Mouse (Mus musculus) heart, postnatal 4 days (tissue): ENCODE results near the gene Cmss1. TPM values are rescaled to one million over a fixed set of nuclear protein-coding genes. Genes with fewer than 3 reads are reported as not detected.

Experiments used
- DNase-seq: peaks from one replicate; pipeline ENCODE4 v3.0.0; 2021
- total RNA-seq, 2 experiments: library from RNA; stranded (reverse); gene quantifications; 2 replicates each; pipeline ENCODE4 v1.2.3; 2021

Cmss1 gene
- 10 to 100 TPM; 33.9 to 39.6 TPM for total RNA-seq

DNA sequence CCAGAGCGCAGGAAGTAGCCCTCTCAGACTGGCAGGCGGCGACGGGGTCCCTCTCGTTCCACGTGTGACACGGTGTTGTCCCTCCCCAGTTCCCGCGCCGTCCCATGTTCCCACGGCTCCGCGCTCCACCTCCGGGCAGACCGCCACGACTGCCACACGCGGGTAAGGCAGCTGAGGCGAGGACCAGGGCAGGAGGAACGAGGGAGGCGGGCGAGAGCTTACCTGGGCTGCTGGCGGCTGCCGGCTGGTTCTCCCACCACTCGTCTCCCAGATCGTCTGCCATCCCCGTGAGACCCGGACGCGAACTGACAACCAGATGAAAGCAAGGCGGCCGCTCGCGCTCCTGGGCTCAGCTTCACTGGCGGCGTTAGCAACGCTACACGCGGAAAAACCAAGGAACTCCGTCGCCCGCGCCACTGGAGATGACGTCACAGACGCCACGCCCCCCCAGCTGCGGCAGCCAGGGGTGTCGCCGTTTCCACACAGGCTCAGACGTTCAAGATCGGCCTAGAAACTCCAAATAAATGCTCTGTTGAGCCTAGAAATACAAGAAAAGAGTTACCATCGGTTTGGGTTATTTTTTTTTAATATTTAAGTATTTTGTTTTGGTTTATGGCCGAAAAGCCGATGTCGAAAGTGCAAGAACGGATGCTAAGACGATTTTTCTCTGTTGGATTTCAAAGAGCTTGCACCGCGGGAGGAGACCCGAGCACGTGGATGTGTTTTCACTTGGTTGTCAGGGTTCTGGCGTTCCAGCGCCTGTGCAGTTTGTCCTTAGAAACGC lies at the start of gene Cmss1:
Cmss1 (minus strand) TSS at position 421 of the 784 bp plus-strand sequence.
- peak; percentile 89 for DNase-seq

GRCm38 (mm10) chr16:57649888-57650287 lies 43.2 kb upstream of the Cmss1 start:
- no peak for DNase-seq

DNA sequence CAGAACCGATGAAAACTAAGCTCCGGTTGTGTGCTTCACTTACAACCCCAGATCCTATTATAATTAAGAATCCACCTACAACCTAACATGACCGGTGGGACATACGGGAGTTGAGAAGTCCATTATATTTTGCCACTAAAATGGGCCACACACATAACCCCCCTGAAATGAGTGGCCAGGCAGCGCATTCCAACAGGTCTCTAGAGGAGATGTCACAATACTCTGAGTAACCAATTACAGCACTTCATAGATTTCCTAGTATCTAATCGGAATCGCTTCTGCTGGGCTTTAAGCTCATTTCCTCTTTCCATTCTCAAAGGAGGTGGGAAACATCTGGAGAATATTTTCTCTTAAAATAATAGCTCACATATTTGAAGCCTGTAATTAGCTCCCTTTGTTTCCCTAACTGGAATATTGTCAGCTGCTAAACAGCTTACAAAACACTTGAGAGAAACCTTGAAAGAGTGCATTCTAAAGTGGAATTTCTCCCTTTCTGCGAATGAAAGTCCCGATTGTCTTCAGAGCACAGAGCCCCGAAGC lies 34.8 kb upstream of the Cmss1 start:
- no peak for DNase-seq

DNA sequence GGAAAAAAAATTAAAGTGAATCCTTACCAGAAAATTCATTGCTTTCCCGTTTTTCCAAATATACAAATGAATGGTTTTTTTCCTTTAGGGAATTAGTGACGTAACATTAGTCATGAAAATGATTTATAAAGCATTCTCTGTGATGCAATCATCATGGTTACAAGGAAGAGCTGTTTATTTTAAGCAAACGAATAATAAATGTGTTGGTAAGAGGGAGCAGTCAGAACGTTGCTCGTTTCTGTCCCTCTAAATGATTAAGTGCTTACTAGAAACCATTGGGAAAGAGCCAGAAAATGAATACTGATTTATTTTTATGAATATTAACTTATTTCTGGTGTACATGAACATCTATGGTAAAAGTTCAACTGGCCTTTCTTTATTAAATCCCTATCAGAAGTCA lies 28.1 kb upstream of the Cmss1 start:
- no peak for DNase-seq

GRCm38 (mm10) chr16:57634191-57634590 lies 27.5 kb upstream of the Cmss1 start:
- DNase-seq, result peak; percentile 85

DNA sequence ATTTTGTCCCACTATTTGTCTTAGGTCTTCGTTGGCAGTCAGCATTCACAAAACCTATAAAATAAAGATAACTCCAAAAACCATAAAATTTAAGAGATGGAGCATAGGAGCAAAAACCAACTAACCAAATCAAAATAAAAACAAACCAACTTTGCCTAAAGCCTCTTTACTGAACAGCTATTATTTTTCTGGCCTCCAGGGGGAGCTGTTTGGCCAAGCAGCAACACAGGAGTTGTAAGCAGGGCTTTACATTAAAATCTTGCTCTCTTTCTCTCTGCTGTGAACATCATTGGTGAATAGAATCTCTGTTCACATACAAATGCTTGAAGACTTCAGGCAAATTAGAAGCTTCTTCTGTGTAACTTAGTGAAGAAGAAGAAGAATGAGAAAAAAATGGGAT lies 5.1 kb upstream of the Cmss1 start:
- DNase-seq, result peak; percentile 49

DNA sequence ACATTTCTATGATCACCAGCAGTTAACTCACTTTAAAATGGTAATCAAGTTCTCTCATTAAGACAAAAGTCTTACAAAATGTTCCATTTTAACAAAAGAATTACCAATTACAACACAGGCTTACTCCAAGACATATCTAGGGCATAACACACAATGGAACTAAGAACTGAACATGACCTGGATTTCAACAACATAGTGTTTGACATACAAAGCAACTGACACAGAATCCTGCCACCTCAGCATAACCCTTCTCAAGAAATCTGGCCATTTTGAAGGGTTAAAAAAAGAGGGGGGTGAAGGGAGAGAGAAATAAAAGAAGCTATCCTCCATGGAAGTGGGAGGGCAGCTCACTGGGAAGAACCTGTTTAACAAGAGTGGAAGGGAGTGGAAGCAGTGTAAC lies 5.6 kb downstream of the Cmss1 start:
- no peak for DNase-seq

DNA sequence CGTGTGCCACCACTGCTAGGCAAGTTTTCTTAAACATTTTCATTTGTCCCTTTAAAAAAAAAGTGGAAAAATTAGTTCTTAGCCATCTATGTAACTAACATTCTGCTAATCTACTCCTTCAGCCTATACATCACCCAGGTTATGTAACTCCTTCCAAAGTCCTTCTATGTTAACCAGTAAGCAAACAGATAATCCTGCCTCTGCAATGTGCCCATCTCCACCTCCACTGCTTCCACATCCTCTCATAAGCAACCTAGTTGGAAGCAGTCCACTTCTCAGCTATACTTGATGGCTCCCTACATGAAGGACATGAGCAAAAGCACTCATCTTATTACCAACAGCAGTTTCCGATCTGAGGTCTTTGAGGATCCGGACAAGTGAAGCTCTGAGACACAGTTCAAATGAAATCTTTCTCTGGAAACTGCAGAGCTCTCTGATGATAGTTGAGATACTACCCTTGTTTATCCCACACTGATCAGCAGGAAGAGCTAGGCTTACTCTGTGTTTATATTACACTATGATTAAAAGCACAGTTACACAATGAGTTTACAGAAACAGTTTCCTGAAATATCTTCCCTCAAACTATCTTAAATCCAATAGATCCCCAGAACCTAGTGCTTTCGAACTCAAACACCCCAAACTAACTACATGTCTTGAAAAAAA lies 9.2 kb downstream of the Cmss1 start:
- DNase-seq, result no peak

GRCm38 (mm10) chr16:57593422-57594157 lies 13.1 kb downstream of the Cmss1 start:
- DNase-seq, result peak; percentile 42

DNA sequence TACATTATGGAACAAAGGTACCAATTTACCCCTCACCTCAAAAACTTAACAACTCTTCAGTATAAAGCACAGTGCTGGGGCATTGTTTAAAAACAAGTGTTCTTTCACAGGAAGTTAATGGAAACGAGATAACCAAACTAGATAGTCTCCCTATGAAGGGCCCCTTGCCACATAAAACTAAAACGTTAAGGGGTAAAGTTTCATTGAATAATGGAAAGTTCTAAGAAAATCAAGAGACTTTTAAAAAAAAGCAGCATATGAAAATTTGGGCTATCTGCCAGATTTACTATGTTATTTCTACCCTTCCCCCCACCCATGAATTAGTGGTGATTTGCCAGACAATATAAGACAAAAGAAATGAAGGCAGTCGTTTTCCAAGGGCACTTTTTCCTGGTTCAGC lies 21.5 kb downstream of the Cmss1 start:
- no peak for DNase-seq

- peak; percentile 32 for DNase-seq
Observed at GRCm38 (mm10) chr16:57582008-57582407, 24.7 kb downstream of the Cmss1 start.

DNA sequence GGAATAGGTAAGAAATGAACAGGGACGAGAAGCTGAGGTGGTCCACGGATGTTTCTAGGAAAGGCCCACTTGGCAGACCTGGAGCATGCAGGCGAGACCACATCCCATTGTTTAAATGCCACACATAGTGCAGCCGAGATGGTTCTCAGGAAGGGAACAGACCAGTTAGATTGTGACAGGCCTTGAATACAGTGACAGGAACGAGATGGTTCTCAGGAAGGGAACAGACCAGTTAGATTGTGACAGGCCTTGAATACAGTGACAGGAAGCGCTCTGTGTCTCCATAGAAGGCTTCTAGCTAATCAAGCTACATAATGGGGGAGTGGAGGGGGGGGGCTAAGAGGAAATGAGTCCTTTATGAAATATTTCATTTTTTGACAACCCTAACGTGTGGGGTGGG lies 26.6 kb downstream of the Cmss1 start:
- no peak for DNase-seq

GRCm38 (mm10) chr16:57577519-57577918 lies 29.1 kb downstream of the Cmss1 start:
- no peak for DNase-seq

DNA sequence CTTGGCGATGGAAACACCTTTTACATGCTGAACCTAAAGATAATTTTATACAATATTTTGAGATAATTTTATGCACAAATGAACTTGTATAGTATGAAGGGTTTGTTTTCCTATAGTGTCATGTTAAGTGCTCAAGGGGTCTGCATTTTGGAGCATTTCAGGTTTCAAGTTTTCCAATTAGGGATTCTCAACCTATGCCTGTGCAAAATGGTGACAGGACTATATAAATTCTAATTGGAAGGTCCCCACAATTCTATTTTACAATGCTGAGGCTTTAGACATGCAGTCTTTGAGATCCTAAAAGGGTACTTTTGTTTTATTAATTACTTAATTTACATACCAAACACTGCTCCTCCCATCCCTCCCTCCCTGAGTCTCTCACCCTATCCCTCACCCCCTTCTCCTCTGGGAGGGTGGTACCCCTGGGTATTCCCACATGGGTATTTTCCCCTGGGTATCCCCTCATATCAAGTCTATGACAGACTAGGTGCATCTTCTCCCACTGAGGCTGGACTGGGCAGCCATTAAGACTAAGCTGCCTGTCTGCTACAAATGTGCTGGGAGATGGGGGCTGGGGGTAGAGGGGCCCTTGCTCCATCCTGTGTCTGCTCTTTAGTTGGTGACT lies 30.8 kb downstream of the Cmss1 start:
- DNase-seq, result no peak

DNA sequence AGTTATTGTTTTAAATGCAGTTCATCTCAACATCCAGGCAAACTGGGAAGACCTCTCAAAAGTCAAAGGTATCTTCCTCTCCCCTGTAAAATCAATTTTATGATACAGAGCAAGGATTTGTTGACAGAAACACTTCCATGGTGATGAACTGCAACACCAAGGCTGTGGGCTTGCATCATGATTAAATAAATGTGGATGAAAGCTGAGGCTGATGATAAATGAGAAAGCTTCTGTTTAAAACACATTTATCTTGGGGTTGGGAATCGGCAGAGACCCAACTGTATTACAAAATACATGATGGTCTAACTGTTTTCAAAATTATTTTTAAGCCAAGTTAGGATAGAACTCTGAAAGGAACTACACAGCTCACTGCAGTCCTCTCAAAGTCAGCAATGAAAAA lies 32.8 kb downstream of the Cmss1 start:
- DNase-seq, result no peak

DNA sequence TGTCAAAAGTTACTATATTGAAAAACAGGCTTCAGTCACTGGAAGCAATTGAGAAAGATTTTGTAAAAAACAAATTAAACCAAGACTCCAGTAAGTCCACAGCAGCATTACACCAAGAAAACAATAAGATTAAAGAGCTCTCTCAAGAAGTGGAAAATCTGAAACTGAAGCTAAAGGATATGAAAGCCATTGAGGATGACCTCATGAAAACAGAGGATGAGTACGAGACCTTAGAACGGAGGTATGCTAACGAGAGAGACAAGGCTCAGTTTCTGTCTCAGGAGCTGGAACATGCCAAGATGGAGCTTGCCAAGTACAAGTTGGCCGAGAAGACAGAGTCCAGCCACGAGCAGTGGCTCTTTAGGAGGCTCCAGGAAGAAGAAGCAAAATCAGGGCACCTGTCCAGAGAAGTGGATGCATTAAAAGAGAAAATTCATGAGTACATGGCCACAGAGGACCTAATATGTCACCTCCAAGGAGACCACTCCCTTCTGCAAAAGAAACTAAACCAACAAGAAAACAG lies 35.8 kb downstream of the Cmss1 start:
- DNase-seq, result no peak

DNA sequence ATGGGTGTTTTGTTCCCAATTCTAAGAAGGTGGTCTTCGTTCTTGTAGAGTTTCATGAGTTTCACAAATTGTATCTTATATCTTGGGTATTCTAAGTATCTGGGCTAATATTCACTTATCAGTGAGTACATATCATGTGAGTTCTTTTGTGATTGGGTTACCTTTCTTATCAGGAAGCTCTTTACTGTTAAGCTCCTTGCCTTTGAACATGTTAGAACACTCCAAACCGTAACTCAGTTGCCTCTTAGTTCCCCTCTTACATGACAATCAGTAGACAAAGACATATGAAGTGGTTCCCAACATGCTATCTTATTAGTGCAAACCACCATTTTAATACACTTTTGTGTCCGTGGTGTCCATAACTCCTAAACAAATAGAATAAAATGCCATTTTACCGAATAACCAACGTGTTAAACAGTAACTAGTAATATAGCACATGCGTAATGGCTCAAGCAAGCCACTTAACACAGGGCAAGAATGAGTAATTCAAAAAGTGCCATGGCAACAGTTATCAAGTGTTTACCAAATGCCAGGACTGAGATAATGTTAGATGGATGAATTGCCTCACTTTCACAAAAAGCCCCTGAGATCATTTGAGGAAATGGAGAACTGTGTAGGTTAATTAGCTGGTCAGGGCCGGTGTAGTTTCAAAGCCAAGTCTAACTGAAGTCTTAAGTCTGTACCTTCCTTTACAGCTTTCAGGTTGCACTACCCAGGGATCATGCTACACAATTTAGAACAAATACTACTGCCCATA lies 37.8 kb downstream of the Cmss1 start:
- no peak for DNase-seq

DNA sequence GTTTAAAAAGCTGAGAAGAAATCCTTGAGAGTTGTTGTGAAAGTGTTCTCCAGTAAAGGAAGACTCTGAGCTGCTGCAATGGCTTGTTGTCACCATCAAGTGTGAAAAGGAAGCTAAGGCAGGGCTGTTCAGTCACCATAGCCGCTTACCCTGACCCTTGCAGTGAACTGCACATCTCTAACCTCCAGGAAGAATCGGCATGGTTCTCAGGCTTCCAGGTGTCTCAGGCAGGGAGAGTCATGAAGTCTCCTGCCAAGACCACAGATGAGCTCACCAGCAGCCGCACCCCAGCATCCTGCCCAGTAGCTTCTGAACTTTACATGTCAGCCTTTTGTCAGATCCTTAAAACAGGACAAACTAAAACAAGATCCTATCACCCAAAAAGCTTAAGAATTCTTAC lies 40.4 kb downstream of the Cmss1 start:
- no peak for DNase-seq

GRCm38 (mm10) chr16:57564807-57565206 lies 41.9 kb downstream of the Cmss1 start:
- DNase-seq, result no peak

- DNase-seq, result no peak
Observed at GRCm38 (mm10) chr16:57563453-57563852, 43.2 kb downstream of the Cmss1 start.

GRCm38 (mm10) chr16:57560185-57560584 lies 46.5 kb downstream of the Cmss1 start:
- no peak for DNase-seq

DNA sequence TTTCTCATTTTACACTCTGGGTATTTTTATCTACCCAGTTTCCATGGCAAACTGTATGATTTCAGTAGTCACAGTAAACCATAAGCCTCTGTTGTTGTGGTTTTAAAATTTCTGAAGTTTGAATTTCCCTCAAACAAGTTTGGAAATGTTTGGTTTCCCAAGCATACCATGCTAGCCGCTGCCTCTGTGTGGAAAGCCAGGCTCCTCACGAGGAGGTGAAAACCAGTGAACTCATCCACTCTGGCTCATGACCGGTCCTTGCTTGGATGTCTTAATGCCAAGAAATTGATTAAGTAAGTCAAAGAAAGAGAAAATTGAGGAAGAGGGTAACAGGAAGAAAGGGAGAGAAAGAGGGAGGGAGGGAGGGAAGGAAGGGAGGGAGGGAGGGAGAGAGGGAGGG lies 48.4 kb downstream of the Cmss1 start:
- no peak for DNase-seq
